Mouse (Mus musculus) liver, embryonic 14 days (tissue): ENCODE measurements around the gene Per1. TPM values are rescaled to one million over a fixed set of nuclear protein-coding genes. Genes with fewer than 3 reads are reported as not detected.

Experiments
- polyA plus RNA-seq: library from polyadenylated mRNA; depleted of rRNA; stranded (reverse); fragments of >200 nt; gene quantifications from 2 replicates; pipeline ENCODE4 v1.2.3, GENCODE M21; 2012; rRNA removed

Gene Per1
- 1.5 and 1.9 TPM in 2 replicates for polyA plus RNA-seq

DNA sequence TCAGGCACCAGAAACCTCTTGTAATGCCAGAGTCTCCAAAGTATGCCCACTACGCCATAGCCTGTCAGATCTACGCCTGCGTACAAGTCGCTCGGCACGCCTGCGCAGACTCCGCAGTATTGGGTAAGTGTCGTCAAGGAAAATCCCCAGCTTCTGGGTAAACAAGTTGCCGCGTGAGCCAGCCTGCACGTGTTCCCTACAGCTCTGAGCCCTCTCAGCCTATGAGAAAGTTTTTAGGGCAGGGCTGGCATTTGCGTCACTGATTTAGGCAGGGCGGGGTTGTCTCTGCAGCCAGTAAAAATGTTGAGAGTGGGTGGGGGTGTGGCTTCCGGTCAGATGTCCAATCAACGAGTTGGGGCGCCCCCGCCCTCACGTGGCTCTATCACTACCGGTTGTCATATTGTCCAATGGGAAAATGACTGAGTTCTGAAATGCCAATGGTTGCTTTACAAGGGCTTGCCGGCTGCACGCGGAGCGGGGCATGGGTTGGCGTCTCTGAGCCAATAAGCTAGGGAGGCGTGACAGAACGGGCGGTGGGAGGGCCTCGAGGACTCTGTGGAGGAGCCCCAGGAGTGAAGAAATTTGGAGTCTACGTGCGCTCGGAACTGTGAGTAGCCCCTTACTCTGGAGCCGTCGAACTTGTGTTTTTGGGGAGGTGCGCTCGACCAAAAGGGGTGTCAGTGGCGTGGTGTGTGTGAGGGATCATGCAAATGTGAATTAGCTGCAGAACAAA, at the start of gene Per1:
Per1 (plus strand) TSS at position 521 of the 733 bp plus-strand sequence.

DNA sequence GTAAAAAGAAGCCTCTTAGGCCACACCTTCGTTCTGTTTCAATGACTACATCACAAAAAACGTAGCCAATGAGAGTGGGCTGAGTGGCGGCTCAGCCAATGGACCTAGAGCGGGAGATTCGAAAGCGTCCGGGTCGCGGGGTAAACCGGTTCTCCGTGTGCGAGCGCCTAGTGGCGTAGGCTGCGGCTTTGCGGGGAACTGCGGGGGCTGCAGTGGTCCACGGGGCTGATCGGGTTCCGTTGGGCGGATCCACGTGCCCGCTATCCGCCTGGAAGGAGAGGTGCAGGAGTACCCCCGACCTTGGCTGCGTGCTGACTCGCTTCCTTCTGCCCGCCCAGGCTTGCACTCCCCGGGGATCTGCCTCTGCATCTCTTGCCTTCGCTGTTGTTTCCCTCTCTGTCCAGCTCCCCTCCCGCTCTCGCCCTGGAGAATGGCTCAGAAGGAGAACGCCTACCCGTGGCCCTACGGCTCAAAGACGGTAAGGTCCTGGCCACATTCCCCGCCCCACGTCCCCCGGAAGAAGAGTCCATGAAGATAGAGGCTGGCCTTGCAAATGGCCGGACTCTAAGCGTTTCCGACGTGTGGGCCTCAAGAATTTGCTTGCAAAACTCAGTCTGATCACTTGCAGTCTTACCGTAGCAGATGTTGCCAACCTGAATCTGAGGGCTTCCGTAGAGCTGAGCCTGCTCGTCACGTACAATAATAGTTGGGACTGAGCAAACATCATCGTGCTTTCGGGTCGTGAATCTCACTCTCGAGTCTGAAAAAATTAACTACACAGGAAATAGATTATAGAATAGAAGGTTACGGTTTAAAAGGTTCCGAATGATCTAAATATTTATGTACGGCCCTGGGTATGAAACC, 49.3 kb upstream of the Per1 start, which contains the start of gene Aurkb:
Aurkb (plus strand) TSS at position 117 of the 864 bp plus-strand sequence.

DNA sequence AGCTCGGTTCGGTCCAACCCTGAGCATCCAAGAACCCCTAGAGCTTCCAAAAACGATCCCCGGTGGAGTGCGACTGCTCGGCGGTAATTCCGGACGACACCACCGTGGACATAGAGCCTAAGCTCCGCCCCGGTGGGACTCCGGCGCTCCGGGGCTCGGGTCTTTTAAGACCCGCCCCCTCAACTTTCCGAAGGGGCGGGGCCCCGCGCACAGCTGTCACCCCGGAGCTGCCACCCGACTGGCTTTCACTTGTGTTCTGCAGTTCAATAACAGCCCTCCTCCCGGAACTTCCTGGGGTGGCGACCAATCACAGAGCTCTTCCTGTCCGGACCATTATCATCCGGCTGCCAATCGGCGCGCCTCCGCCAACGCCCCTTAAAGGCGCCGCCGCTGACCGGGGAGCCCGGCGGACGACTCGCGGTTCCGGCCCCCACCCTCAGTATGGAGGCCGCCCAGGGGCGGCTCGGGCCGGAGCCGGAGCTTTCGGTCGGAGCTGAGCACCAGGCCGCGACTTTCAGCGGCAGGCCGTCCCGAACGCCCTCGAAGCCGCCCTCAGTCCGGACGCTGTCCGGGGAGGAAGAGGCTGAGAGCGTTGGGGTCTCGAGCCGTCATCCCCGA, 35.6 kb upstream of the Per1 start, which contains the start of gene Borcs6:
Borcs6 (plus strand) TSS at position 361 of the 618 bp plus-strand sequence.

DNA sequence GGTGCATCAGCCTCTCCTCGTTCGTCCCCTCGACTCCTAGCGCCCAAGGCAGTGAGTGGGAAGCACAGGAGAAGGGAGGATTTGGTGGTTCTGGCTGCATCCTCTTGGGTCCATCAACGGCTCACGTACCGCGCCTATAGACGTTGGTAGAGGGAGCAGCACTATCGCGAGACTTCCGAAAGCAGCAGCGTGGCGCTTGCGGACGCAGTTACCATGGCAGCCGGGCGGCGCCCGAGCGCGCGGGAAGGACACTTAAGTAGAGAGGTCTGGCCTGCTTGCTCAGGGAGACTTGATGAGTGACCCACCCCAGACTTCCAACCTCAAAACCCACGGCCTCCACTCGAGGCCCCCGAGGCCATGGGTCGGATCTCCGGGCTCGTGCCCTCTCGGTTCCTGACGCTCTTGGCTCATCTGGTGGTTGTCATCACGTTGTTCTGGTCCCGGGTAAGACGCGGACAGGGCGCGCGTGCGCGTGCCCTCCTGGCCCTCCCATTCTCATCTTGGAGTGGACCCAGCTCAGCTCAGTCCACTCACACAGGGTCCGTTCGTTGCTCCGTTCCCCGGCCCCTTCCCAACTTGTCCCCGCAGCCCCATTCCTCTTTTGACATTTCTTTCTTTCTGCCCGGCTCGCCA, 24.3 kb upstream of the Per1 start, which contains the start of gene Tmem107:
Tmem107 (plus strand) TSS at position 217 of the 633 bp plus-strand sequence.

DNA sequence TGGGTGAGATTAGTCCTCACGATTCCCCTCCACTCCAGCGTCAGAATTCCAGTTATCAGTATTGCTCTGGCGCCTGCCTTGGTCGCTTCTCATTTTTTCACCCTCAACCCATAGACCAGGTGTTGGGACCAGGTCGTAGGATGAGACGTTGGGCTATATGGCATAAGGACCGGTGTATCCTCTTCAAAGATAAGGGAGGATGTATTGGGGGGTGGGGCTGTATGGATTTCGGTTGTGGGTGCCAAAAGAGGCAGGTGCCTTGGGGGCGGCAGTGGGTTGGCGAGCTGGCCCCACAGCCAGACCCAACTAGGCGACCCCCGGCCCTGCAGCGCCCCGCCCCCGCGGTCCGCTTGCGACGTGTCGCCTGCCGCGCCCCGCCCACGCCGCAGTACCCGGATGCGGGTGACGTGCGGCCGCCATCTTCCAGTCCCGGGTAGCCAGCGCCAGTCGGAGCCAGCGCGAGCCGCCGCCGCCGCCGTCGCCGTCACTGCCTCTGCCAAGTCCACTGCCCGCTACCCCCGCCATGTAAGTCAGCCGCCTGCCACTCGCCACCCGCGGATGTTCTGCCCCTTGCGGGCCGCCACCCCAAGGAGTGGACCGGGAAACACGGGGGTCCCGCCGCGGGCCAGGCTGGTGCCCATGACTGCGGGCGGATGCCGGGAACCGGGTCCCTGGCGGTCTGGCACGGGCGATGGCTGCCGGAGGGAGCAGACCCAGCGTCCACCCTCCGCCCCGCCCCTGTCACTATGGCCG, 6.7 kb upstream of the Per1 start, which contains the start of gene Vamp2:
Vamp2 (plus strand) TSS at position 388 of the 753 bp plus-strand sequence.

DNA sequence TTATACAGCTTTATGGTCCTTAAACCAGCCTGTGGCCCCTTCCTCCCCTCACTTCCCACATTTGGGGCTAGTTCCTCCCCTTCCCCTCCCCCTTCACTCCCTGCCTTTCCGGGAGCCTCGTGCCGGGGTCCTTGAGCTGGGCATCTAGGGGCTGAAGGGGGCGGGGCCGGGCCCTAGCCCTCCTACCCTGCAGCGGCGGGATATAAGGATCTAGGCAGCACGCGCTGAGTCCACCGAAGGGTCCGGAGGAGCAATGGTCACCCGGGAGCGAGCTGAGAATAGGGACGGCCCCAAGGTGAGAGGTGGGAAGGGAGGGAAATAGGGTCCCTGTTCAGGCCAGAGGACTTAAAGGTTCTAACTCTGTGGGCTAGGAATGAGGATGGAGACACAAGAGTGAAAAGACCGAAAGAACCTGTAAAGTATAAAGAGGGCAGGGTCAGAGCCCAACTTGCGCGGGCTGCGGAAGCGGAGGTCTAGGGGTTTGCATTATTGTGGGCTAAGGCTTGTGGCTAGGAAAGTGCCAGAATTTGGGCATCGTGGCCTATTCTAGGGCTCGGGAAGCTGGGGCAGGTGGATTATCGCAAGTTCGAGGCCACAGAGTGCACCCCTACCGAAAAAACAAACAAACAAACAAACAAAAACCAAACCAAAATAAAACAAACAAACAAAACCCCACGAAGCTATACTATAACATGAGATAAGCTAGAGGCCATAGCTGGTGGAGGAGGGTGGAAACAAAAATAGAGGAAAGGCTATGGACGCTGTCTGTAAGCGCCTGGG, 25.4 kb downstream of the Per1 start, which contains the start of gene Hes7:
Hes7 (plus strand) TSS at position 184 of the 780 bp plus-strand sequence.

DNA sequence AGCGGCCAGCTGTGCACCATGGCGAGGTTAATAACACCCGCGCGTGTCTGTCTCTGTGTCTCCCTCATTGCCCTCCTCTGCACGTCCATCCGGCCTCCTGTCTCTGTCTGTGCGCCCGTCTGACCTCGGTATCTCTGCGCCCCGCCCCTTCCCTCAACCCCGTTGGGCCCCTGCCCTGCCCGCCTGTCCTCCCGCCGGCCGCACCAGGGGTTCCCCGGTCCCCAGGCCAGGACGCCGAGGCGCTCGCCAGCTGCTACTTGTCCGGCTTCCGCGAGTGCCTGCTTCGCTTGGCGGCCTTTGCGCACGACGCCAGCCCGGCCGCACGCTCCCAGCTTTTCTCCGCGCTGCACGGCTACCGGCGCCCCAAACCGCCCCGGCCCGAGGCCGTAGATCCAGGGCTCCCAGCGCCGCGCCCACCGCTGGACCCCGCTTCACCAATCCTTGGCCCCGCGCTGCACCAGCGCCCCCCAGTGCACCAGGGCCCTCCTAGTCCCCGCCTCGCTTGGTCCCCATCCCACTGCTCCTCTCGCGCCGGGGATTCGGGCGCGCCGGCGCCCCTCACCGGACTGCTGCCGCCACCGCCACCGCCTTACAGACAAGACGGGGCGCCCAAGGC, 27.4 kb downstream of the Per1 start, which contains the start of gene 9130213A22Rik:
9130213A22Rik (minus strand) TSS at position 254 of the 616 bp plus-strand sequence.

DNA sequence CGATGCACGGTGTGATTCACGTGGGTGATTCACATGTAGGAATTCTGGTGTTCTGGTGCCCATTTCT, 30.7 kb downstream of the Per1 start, which contains the start of gene Aloxe3:
Aloxe3 (plus strand) TSS at position 45 of the 67 bp plus-strand sequence.

DNA sequence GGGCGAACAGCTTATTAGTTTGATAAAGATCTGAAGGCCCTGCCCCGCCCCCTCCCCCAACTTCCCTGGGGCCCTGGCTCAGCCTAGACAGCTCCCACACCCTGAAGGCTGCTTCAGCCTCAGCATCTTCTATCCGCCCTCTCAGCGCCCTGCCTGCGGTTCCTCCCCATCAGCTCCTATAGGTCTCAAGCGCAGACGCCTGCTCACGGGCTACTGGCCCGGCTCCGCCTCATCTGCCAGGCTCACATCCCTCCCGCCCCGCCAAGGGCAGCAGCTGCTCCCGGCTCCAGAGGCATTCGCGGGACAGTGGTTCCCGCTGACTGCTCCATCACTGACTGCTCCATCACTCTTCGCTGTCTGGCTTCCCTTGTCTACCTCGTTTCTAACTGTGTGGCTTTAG, 61.8 kb downstream of the Per1 start, which contains the start of gene Alox12b:
Alox12b (plus strand) TSS at position 190 of the 400 bp plus-strand sequence.

Other genes starting within 250 kb of the Per1 start
- gene Ndel1, start 223.4 kb upstream of the Per1 start, polyA plus RNA-seq: 21.0 and 23.7 TPM in 2 replicates
- gene Rnf222, start 206.7 kb upstream of the Per1 start, polyA plus RNA-seq: 0.06 and 0.11 TPM in 2 replicates
- 1,921 and 1,984 TPM in 2 replicates for gene Rpl26, start 193.6 kb upstream of the Per1 start, polyA plus RNA-seq
- not detected in 2 replicates for gene Odf4, start 168.1 kb upstream of the Per1 start, polyA plus RNA-seq
- gene Arhgef15, start 137.7 kb upstream of the Per1 start, polyA plus RNA-seq: 1.2 and 1.5 TPM in 2 replicates
- gene Slc25a35, start 127.1 kb upstream of the Per1 start, polyA plus RNA-seq: 0.42 and 0.44 TPM in 2 replicates
- 21.1 and 24.1 TPM in 2 replicates for gene Rangrf, start 120.0 kb upstream of the Per1 start, polyA plus RNA-seq
- 10.1 and 13.1 TPM in 2 replicates for gene Pfas, start 86.8 kb upstream of the Per1 start, polyA plus RNA-seq
- gene Ctc1, start 79.3 kb upstream of the Per1 start, polyA plus RNA-seq: 18.1 and 20.4 TPM in 2 replicates
- 73.3 and 80.7 TPM in 2 replicates for gene Aurkb, start 49.6 kb upstream of the Per1 start, polyA plus RNA-seq
- gene Borcs6, start 35.5 kb upstream of the Per1 start, polyA plus RNA-seq: 3.3 and 3.5 TPM in 2 replicates
- 11.6 and 12.9 TPM in 2 replicates for gene Tmem107, start 24.4 kb upstream of the Per1 start, polyA plus RNA-seq
- gene Vamp2, start 6.7 kb upstream of the Per1 start, polyA plus RNA-seq: 19.1 and 24.8 TPM in 2 replicates
- 0.09 and 0.10 TPM in 2 replicates for gene Hes7, start 25.2 kb downstream of the Per1 start, polyA plus RNA-seq
- gene 9130213A22Rik, start 27.4 kb downstream of the Per1 start, polyA plus RNA-seq: 0.03 and 0.07 TPM in 2 replicates
- 0.05 and 0.08 TPM in 2 replicates for gene Aloxe3, start 30.7 kb downstream of the Per1 start, polyA plus RNA-seq
- not detected in 2 replicates for gene Alox12b, start 61.8 kb downstream of the Per1 start, polyA plus RNA-seq
- 0.01 TPM in 2 replicates for gene Alox8, start 102.6 kb downstream of the Per1 start, polyA plus RNA-seq
- gene Gucy2e, start 141.8 kb downstream of the Per1 start, polyA plus RNA-seq: under 0.01 TPM in 1 of 2 replicates, not detected in the other
- gene Cntrob, start 228.6 kb downstream of the Per1 start, polyA plus RNA-seq: 9.3 and 9.8 TPM in 2 replicates
- gene Trappc1, start 228.8 kb downstream of the Per1 start, polyA plus RNA-seq: 55.4 and 56.6 TPM in 2 replicates
- 0.10 and 0.15 TPM in 2 replicates for gene Kcnab3, start 231.0 kb downstream of the Per1 start, polyA plus RNA-seq
- gene Rnf227, start 245.2 kb downstream of the Per1 start, polyA plus RNA-seq: 0.39 and 0.54 TPM in 2 replicates